Mouse (Mus musculus) ES-CJ7 (cell line): ENCODE results near the gene R3hdm4.

Experiments used
- DNase-seq: peaks from one replicate; pipeline ENCODE4 v3.0.0; 2011; ENCODE audit warnings: low read depth, low spot score

Gene R3hdm4

DNA sequence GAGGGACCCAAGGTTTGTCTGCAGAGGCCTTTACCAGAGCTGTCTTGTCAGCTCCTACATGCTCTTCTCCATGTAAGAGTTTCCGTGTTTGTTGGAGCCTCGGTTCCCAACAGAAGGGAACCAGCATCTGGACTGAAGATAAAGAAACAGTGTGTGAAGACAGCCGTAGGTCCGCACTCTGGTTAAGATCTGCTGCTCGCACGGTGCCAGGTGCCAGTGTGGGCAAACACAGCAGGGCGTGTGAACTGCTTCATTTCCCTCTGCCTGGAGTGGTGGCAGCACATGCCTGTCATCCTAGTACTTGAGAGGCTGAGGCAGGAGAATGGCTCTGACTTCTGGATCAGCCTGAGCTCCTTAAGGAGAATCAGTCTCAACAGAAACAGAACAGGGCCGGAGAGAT, 49.2 kb downstream of the R3hdm4 start:
- DNase-seq, result no peak

GRCm38 (mm10) chr10:79866601-79867000, 54.4 kb downstream of the R3hdm4 start:
- DNase-seq, result no peak

DNA sequence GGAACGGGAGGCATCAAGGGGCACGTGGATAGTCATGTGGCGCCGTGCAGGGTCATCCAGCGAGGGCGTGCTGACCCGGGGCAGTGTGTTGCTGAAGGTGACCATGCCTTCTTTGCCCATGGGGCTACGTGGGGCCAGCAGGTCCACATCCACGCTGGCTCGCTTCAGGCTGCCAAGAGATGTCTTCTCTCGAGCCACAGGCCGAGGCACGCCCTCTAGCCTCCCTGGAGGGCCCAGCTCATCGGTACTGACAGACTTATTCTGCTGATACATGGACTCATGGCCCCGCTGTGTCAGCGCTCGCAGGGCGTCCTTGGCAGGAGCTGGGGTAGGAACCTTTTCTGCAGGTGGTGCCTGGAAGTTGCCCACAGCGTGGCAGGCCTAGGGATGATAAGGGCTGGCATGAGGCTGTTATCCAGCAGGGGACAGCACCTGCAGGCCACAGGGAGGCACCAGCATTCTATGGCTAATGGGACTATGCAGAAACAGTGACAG, 55.2 kb downstream of the R3hdm4 start:
- no peak for DNase-seq

- DNase-seq, result no peak
Measured at GRCm38 (mm10) chr10:79865189-79865601, 55.8 kb downstream of the R3hdm4 start.

GRCm38 (mm10) chr10:79864351-79865188, 56.4 kb downstream of the R3hdm4 start:
- DNase-seq, result no peak

- no peak for DNase-seq
Measured at GRCm38 (mm10) chr10:79862925-79863324, 58.1 kb downstream of the R3hdm4 start.

DNA sequence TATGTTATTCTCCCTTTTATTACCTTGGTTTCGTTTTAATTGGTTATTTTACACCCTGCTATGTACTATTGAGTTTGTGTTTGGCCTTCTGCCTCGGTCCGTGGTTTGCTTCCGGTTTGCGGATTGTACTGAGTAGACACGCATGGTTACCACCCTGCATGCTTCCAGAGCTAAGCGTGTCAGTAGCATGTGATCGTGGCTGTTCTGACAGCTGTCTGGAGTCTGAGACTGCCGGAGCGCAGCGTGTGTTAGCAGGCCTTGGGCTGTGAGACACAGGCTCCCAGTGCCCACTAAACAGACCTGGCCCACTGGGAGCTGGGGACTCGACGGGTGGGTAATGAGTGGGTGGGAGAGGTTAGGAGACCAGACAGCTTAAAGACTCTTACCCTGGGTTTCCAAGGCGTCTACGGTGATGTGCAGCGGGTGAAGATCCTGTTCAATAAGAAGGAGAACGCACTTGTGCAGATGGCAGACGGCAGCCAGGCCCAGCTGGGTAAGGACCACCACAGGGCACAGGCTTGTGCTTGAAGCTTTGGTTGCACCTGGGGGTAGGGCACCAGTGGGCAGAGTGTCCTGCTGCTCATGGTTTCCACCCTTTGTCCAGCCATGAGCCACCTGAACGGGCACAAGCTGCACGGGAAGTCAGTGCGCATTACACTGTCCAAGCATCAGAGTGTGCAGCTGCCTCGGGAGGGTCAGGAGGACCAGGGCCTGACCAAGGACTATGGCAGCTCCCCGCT, 58.8 kb downstream of the R3hdm4 start:
- DNase-seq, result no peak

DNA sequence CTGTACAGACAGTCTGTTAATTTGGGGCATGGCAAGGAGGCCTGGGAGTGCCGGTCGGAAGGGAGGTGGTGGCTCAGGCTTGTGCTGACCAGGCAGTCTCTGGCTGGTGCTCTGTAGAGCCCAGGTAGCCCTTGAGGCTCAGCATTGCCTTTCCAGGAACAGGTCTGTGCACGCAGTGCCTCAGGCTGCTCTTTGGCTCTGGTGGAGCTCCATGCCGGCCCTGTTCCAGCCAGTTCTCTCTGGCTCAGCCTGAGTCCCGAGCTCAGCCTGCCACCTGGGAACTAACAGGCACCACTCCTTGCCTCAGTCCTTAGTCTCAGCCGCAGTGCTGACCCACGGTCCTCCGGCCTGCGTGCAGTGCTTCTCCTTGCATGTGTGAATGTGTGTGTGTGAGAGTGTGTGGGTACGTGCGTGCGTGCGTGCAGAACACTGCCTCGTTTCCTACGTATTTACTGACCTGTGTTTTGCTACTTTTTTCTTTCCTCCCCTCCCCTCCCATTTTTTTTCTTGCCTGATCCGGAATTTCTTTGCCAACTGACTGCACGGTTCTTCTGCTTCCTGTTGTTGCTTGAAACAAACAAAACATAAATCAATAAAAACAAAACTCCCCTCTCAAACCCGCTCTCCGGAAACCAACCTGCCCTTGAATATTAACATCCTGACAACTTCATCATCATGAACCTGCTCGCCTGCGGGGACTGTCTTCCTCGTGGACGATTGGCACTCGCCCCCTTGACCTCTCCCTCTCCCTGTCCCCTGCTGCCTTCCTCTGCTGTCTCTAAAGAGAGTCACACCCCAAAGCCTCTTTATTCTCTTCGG, 59.6 kb downstream of the R3hdm4 start:
- DNase-seq, result peak; percentile 65

- no peak for DNase-seq
Measured at GRCm38 (mm10) chr10:79860079-79860911, 60.7 kb downstream of the R3hdm4 start.
